Mouse (Mus musculus): Measurements from ENCODE around the gene Plpp6. TPM values are rescaled to one million over a fixed set of nuclear protein-coding genes. Genes with fewer than 3 reads are reported as not detected.

Gene Plpp6
- polyA plus RNA-seq, 2 experiments, result 5.8 to 9.6 TPM

DNA sequence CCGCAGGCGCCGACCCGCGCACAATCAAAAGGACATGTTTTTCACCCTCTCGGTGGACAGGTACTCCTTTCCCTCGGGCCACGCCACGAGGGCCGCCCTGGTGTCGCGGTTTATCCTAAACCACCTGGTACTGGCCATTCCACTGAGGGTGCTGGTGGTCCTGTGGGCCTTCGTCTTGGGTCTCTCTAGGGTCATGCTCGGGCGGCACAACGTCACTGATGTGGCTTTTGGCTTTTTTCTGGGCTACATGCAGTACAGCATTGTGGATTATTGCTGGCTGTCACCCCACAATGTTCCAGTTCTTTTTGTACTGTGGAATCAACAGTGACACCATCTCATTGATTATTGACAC lies 775 bp downstream of the Plpp6 start:
- Histone ChIP-seq H3K9me3 (ENCODE audit: control insufficient read depth, low read length) (no peaks in the 10 kb centered on the region), H3K27ac (replicated peaks; ENCODE audit: low read depth, low read length) (no peak overlapping the region), H3K36me3 (ENCODE audit: control insufficient read depth, insufficient read depth, low read length) (no peaks in the 10 kb centered on the region), H3K4me3 (replicated peaks; ENCODE audit: low read length) (peak overlapping the region; percentile 80), H3K4me1 (ENCODE audit: control insufficient read depth, insufficient read depth, low read length) (peaks cover 5% of the 10 kb centered on the region), H3K9ac (ENCODE audit: low read depth, low read length, severe bottlenecking) (peak overlapping the region; percentile 80), H3K4me2 (replicated peaks; ENCODE audit: low read depth, low read length, severe bottlenecking) (peak overlapping the region; percentile 95), H3K27me3 (ENCODE audit: control insufficient read depth, insufficient read depth, low read length) (no peaks in the 10 kb centered on the region)
- no peak for DNase-seq (ENCODE audit: low spot score)
- TF ChIP-seq POLR2A (IDR thresholded peaks at IDR 0.05; ENCODE audit: borderline replicate concordance, extremely low read depth, insufficient read depth, insufficient read length), result no peak
- no peak for ATAC-seq (ENCODE audit: low FRiP score, low read depth)
- WGBS, result 4% methylated on average over 16 of the region's 16 CpGs

- Histone ChIP-seq H3K36me3 (ENCODE audit: control insufficient read depth, insufficient read depth, low read length) (no peaks in the 10 kb centered on the region), H3K4me3 (replicated peaks; ENCODE audit: low read length) (no peak within 1 kb of the TSS), H3K4me1 (ENCODE audit: control insufficient read depth, insufficient read depth, low read length) (peaks cover 5% of the 10 kb centered on the region), H3K9me3 (ENCODE audit: control insufficient read depth, low read length) (no peaks in the 10 kb centered on the region), H3K27me3 (ENCODE audit: control insufficient read depth, insufficient read depth, low read length) (no peaks in the 10 kb centered on the region), H3K9ac (ENCODE audit: low read depth, low read length, severe bottlenecking) (no peak within 1 kb of the TSS), H3K4me2 (replicated peaks; ENCODE audit: low read depth, low read length, severe bottlenecking) (no peak within 1 kb of the TSS), H3K27ac (replicated peaks; ENCODE audit: low read depth, low read length) (no peak within 1 kb of the TSS)
- DNase-seq (ENCODE audit: low spot score) (no peak), ATAC-seq (ENCODE audit: low FRiP score, low read depth) (no peak)
- TF ChIP-seq POLR2A (IDR thresholded peaks at IDR 0.05; ENCODE audit: borderline replicate concordance, extremely low read depth, insufficient read depth, insufficient read length), result no peak
- 9% methylated on average over 11 of the region's 11 CpGs for WGBS
Observed at GRCm38 (mm10) chr19:28967652-28968051, 3.9 kb downstream of the Plpp6 start, which contains the start of gene 4430402I18Rik. Gene 4430402I18Rik (minus strand): TSS chr19:28967800.

- no peak for TF ChIP-seq POLR2A (IDR thresholded peaks at IDR 0.05; ENCODE audit: borderline replicate concordance, extremely low read depth, insufficient read depth, insufficient read length)
- Histone ChIP-seq H3K4me2 (replicated peaks; ENCODE audit: low read depth, low read length, severe bottlenecking) (no peak overlapping the region), H3K27me3 (ENCODE audit: control insufficient read depth, insufficient read depth, low read length) (no peaks in the 10 kb centered on the region), H3K36me3 (ENCODE audit: control insufficient read depth, insufficient read depth, low read length) (no peaks in the 10 kb centered on the region), H3K4me1 (ENCODE audit: control insufficient read depth, insufficient read depth, low read length) (peaks cover 5% of the 10 kb centered on the region), H3K9me3 (ENCODE audit: control insufficient read depth, low read length) (no peaks in the 10 kb centered on the region), H3K4me3 (replicated peaks; ENCODE audit: low read length) (no peak overlapping the region), H3K27ac (replicated peaks; ENCODE audit: low read depth, low read length) (no peak overlapping the region), H3K9ac (ENCODE audit: low read depth, low read length, severe bottlenecking) (no peak overlapping the region)
- WGBS, result 63% methylated on average over 4 of the region's 4 CpGs
- DNase-seq (ENCODE audit: low spot score) (no peak), ATAC-seq (ENCODE audit: low FRiP score, low read depth) (no peak)
Observed at GRCm38 (mm10) chr19:28968178-28968577, 4.4 kb downstream of the Plpp6 start.

DNA sequence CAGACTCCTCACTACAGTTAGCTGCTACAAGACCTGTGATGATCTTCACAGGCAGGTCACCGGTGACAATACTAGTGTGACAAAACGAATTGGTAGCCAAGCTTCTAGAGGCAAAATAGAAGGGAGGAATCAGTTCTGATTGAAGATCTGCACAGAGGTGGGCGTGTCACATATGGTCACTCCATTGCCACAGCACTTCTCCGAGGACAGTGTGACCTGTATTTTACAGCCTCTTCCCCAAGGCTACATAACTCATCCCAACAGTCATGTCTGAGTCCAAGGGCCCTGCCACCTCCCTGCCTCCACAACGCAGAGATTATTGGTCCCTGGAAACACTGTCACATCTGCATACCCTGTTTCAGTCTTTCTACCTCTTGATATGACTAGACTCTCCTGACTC lies 5.5 kb downstream of the Plpp6 start:
- H3K27ac ChIP-seq (replicated peaks; ENCODE audit: low read depth, low read length), result no peak overlapping the region
- H3K36me3 ChIP-seq (ENCODE audit: control insufficient read depth, insufficient read depth, low read length), result no peaks in the 10 kb centered on the region
- ATAC-seq (ENCODE audit: low FRiP score, low read depth) (no peak), DNase-seq (ENCODE audit: low spot score) (no peak)
- no peak for TF ChIP-seq POLR2A (IDR thresholded peaks at IDR 0.05; ENCODE audit: borderline replicate concordance, extremely low read depth, insufficient read depth, insufficient read length)
- no peak overlapping the region for H3K4me3 ChIP-seq (replicated peaks; ENCODE audit: low read length)
- no peaks in the 10 kb centered on the region for H3K27me3 ChIP-seq (ENCODE audit: control insufficient read depth, insufficient read depth, low read length)
- H3K4me1 ChIP-seq (ENCODE audit: control insufficient read depth, insufficient read depth, low read length), result peaks cover 5% of the 10 kb centered on the region
- no peak overlapping the region for H3K9ac ChIP-seq (ENCODE audit: low read depth, low read length, severe bottlenecking)
- H3K4me2 ChIP-seq (replicated peaks; ENCODE audit: low read depth, low read length, severe bottlenecking), result no peak overlapping the region
- no peaks in the 10 kb centered on the region for H3K9me3 ChIP-seq (ENCODE audit: control insufficient read depth, low read length)
- 84% methylated on average over 5 of the region's 5 CpGs for WGBS

- 50% methylated on average over 11 of the region's 11 CpGs for WGBS
- DNase-seq (ENCODE audit: low spot score), result no peak
- ATAC-seq (ENCODE audit: low FRiP score, low read depth), result no peak
Observed at GRCm38 (mm10) chr19:28970251-28970650, 6.5 kb downstream of the Plpp6 start.

More at GRCm38 (mm10) chr19:28970251-28970650, 6.5 kb downstream of the Plpp6 start:
- H3K4me3 ChIP-seq (replicated peaks; ENCODE audit: low read length), result no peak overlapping the region
- no peak overlapping the region for H3K9ac ChIP-seq (ENCODE audit: low read depth, low read length, severe bottlenecking)
- H3K4me1 ChIP-seq (ENCODE audit: control insufficient read depth, insufficient read depth, low read length), result no peaks in the 10 kb centered on the region
- TF ChIP-seq POLR2A (IDR thresholded peaks at IDR 0.05; ENCODE audit: borderline replicate concordance, extremely low read depth, insufficient read depth, insufficient read length), result no peak
- H3K36me3 ChIP-seq (ENCODE audit: control insufficient read depth, insufficient read depth, low read length), result no peaks in the 10 kb centered on the region
- no peaks in the 10 kb centered on the region for H3K9me3 ChIP-seq (ENCODE audit: control insufficient read depth, low read length)
- H3K27me3 ChIP-seq (ENCODE audit: control insufficient read depth, insufficient read depth, low read length), result peaks cover 8% of the 10 kb centered on the region; the same call in 1 of the 2 replicates
- no peak overlapping the region for H3K4me2 ChIP-seq (replicated peaks; ENCODE audit: low read depth, low read length, severe bottlenecking)
- H3K27ac ChIP-seq (replicated peaks; ENCODE audit: low read depth, low read length), result no peak overlapping the region

Data from limb, embryonic 14.5 days (tissue).